Mouse (Mus musculus) liver, postnatal 0 days (tissue): Measurements from ENCODE around the gene Plpp7.

ENCODE experiments used
- CTCF ChIP-seq: sonication (generic); IDR thresholded peaks from 2 replicates; pipeline ENCODE4 v1.5.1; 2016; ENCODE audit warnings: antibody characterized with exemption, low read depth
- EP300 ChIP-seq: IDR thresholded peaks from 2 replicates; pipeline ENCODE4 v1.6.1; 2016; ENCODE audit warnings: antibody characterized with exemption, low read depth, mild to moderate bottlenecking

- TF ChIP-seq CTCF (no peak), EP300 (no peak)
Measured at GRCm38 (mm10) chr2:32151660-32152366, 56.5 kb downstream of the Plpp7 start.
